8 mouse cellular contexts compared by ENCODE assay signal in genomic region chr8:121570335-121570734, GRCm38 (mm10). TPM values are rescaled to one million over a fixed set of nuclear protein-coding genes. Genes with fewer than 3 reads are reported as not detected.
DNase-seq lines count a peak whose midpoint lies in the region; ATAC-seq and TF ChIP-seq lines count a peak whose summit lies in the region.

No protein-coding gene starts in this region.

- peak overlapping the region; percentile 30 for H3K4me2 ChIP-seq in liver, embryonic 14.5 days (ENCODE audit: low read depth)

- TF ChIP-seq CTCF in liver, embryonic 14.5 days (IDR thresholded peaks at IDR 0.05; ENCODE audit: low read depth): no peak

- 40% methylated on average over 21 of the region's 21 CpGs for WGBS in liver, embryonic 14.5 days (ENCODE audit: insufficient replicate concordance)

- no peak overlapping the region for H3K9ac ChIP-seq in liver, embryonic 14.5 days (replicated peaks)

- ATAC-seq in liver, embryonic 14.5 days (ENCODE audit: insufficient read depth): peak; percentile 19; the same call in 1 of the 2 replicates
- peak; percentile 73 for ATAC-seq in neutrophil, adult 5-6 weeks (ENCODE audit: extremely low read depth, insufficient number of reproducible peaks, low FRiP score, poor library complexity, severe bottlenecking)

- H3K27ac ChIP-seq in liver, embryonic 14.5 days: no peak overlapping the region

- H3K4me1 ChIP-seq in liver, embryonic 14.5 days (replicated peaks; ENCODE audit: control insufficient read depth in 2 of 2, insufficient read depth in 2 of 2, low read length in 1 of 2): peaks cover 0 to 6% of the 10 kb centered on the region in 2 experiments; a peak in 2 of 4 replicates

- H3K36me3 ChIP-seq in liver, embryonic 14.5 days (replicated peaks; ENCODE audit: control insufficient read depth, insufficient read depth, low read depth): no peaks in the 10 kb centered on the region

- H3K4me3 ChIP-seq in liver, embryonic 14.5 days (ENCODE audit: insufficient read depth in 1 of 2, low read depth in 2 of 2, low read length in 2 of 2): peak overlapping the region in 1 of 2 experiments; percentile 9; a peak in 1 of 4 replicates

- peak; percentile 70 to 79 for DNase-seq in adrenal gland, adult (ENCODE audit: inconsistent age in 2 of 2, low spot score in 1 of 2)
- DNase-seq in adrenal gland, adult 18-20 months (ENCODE audit: low spot score in 2 of 2): no peak
- peak; percentile 47 for DNase-seq in ovary, postnatal 36 days (ENCODE audit: low spot score)
- no peak for DNase-seq in ovary, postnatal 10 days (ENCODE audit: low spot score)
- no peak for DNase-seq in liver, embryonic 14.5 days (ENCODE audit: low read depth in 3 of 3, low spot score in 3 of 3)
- DNase-seq in kidney, postnatal 25 days: no peak
- DNase-seq in layer of hippocampus, postnatal 36 days: no peak

- TF ChIP-seq EP300 in liver, embryonic 14.5 days (IDR thresholded peaks at IDR 0.05; ENCODE audit: low read depth): no peak

- no peaks in the 10 kb centered on the region for H3K27me3 ChIP-seq in liver, embryonic 14.5 days (ENCODE audit: control insufficient read depth, insufficient read depth, low read length)

- no peaks in the 10 kb centered on the region for H3K9me3 ChIP-seq in liver, embryonic 14.5 days (ENCODE audit: control insufficient read depth, low read length)

RNA-seq across cellular contexts. Expression of gene Fbxo31, which starts 8.3 kb away (rescaled TPM):
- 10 to 100 TPM; 33.6 to 45.0 TPM for total RNA-seq in adrenal gland, adult 18-20 months (2021)
- polyA plus RNA-seq in liver, embryonic 14.5 days (2012; rRNA removed): 4.7 and 5.8 TPM in 2 replicates
- 6.6 and 7.1 TPM in 2 replicates for polyA plus RNA-seq in liver, embryonic 14.5 days (2014; fragmentation: Nextera tagmentation; extraction: Ambion mirVana)
- total RNA-seq in neutrophil, adult 5-6 weeks (2017): 27.7 and 35.0 TPM in 2 replicates
- total RNA-seq in layer of hippocampus, postnatal 36 days (2021): 100 to 1,000 TPM; 106 to 108 TPM

RNA-seq across cellular contexts. Expression of gene Map1lc3b, which starts 19.8 kb away (rescaled TPM):
- total RNA-seq in adrenal gland, adult 18-20 months (2021): 100 to 1,000 TPM; 177 to 185 TPM
- 19.4 and 20.9 TPM in 2 replicates for polyA plus RNA-seq in liver, embryonic 14.5 days (2012; rRNA removed)
- polyA plus RNA-seq in liver, embryonic 14.5 days (2014; fragmentation: Nextera tagmentation; extraction: Ambion mirVana): 147 TPM in 2 replicates
- total RNA-seq in neutrophil, adult 5-6 weeks (2017): 233 and 265 TPM in 2 replicates
- 100 to 1,000 TPM; 160 to 180 TPM for total RNA-seq in layer of hippocampus, postnatal 36 days (2021)

RNA-seq across cellular contexts. Expression of gene 1700018B08Rik, which starts 26.2 kb away (rescaled TPM):
- not detected for total RNA-seq in adrenal gland, adult 18-20 months (2021)
- polyA plus RNA-seq in liver, embryonic 14.5 days (2012; rRNA removed): not detected in 2 replicates
- polyA plus RNA-seq in liver, embryonic 14.5 days (2014; fragmentation: Nextera tagmentation; extraction: Ambion mirVana): not detected in 2 replicates
- not detected in 2 replicates for total RNA-seq in neutrophil, adult 5-6 weeks (2017)
- not detected for total RNA-seq in layer of hippocampus, postnatal 36 days (2021)

Comparison
In these comparisons a context has a peak if more than half of its experiments do, and no peak if none do; other contexts are left out.
1. DNase-seq: peak in adrenal gland, adult (2 of 2) and ovary, postnatal 36 days (single experiment); none in adrenal gland, adult 18-20 months (0 of 2), ovary, postnatal 10 days (single experiment), liver, embryonic 14.5 days (0 of 3), kidney, postnatal 25 days (0 of 2) and layer of hippocampus, postnatal 36 days (0 of 2).